Mouse (Mus musculus) large intestine, adult 2 months (tissue): ENCODE data around the gene Hist1h3b. TPM values are rescaled to one million over a fixed set of nuclear protein-coding genes. Genes with fewer than 3 reads are reported as not detected.
"Not testable (repeated sequence)": the region's sequence is repeated elsewhere in the genome, so short reads cannot be mapped to it uniquely, and the experiment has no call there.

Experiments
- DNase-seq: peaks from one replicate; pipeline ENCODE4 v3.0.0-alpha.2; 2012; ENCODE audit warnings: low read depth, low spot score
- WGBS: fragments of 180-500 bp; shearing (Covaris S2); methylation state at CpG from one replicate; pipeline ENCODE4 v1.1.7; 2018; 5-methylcytosine and 5-hydroxymethylcytosine counted together
- polyA plus RNA-seq: library from polyadenylated mRNA; depleted of rRNA; stranded (reverse); fragments of >200 nt; gene quantifications from 2 replicates; pipeline ENCODE4 v1.2.3, GENCODE M21; 2012

The Hist1h3b gene
- polyA plus RNA-seq, 1 experiment, result 22.1 TPM

DNA sequence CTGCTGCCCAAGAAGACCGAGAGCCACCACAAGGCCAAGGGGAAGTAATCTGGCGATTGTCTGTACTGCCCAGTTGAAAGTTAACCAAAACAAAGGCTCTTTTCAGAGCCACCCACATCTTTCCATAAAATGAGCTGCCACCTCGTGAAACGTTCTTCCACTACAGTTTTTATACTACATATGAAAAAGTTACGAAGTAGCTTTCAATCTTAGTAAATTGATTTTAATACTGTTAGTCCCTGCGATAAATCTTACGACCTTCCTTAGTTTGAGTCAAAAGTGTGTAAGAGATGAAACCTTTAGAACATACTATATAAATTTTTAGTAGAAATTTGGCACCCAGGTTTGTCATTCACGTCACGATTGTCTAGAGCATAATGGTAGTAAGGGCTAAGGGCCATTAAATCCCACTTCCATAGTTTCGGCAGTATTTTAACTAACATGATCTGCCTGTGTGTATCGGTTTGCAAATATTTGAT lies 550 bp upstream of the Hist1h3b start:
- WGBS, result 2% methylated on average over 11 of the region's 11 CpGs
- no peak for DNase-seq

GRCm38 (mm10) chr13:23752742-23753172 lies 690 bp downstream of the Hist1h3b start:
- WGBS, result 15% methylated on average over 6 of the region's 6 CpGs
- no peak for DNase-seq

- WGBS, result 54% methylated on average over 4 of the region's 4 CpGs
- DNase-seq, result no peak
Observed at GRCm38 (mm10) chr13:23753314-23754078, 1.4 kb downstream of the Hist1h3b start.

DNA sequence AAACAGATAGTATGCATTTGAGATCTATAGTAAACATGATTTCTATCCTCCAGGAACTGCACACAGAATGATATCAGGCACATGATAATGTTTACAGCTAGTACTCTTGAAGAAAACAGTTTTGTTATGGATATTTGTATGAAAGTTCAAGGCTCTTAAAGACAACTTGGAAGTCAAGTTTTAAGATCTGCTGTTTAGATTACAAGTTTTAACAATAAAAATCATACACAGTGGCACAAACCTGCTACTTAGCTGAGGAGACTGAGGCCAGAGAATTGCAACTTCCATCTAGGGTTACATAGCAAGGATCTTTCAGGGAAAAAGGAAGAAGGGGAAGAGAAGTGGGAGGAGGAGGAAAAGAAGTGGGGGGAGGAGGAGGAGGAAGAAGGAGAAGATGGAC lies 2.9 kb downstream of the Hist1h3b start:
- no peak for DNase-seq

GRCm38 (mm10) chr13:23756790-23757189 lies 4.7 kb downstream of the Hist1h3b start, which contains the start of gene Hist1h4b:
Gene Hist1h4b, plus strand, starts transcription at chr13:23757013.
- 1% methylated on average over 19 of the region's 22 CpGs for whole genome bisulfite sequencing
- DNase-seq, result peak; percentile 98

DNA sequence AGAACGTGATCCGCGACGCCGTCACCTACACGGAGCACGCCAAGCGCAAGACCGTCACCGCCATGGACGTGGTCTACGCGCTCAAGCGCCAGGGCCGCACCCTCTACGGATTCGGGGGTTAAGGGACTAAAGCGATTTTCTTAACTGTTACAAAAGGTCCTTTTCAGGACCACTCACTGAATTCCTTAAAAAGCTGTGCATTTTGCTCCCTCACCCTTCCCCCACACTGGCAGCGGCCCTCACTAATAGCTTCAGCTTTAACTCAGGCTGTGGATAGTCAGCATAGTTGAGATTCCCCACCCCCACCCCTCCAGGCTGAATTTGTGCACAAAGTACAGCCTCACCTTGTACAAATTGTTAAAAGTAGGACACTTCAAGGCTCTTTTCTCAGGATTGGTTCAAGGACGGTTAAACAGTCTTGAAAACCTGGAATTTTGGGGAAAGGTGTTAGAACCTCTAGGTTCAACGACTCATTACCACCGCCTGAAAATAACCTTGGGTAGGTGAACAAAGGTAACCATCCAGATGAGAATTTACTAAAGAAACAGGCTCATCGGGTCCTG lies 5.2 kb downstream of the Hist1h3b start:
- DNase-seq, result no peak
- WGBS, result under 1% methylated on average over 18 of the region's 23 CpGs

DNA sequence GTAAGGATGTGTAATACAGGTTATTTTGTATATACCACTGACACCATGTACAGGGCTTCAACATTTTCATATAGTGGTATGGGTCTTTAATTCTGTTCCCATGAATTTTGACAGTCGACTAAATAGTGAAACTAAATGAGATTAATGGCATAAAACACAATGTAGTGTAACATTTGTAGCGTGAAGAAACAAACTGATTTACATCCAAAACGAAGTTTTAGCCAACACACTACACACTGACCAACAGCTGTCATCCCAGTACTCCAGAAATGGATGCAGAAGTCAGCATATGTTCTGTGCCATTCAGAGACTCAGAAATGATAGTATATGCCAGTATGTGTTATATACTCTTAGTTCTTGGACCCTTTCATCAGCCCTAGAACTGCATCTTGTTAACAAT lies 5.9 kb downstream of the Hist1h3b start:
- no peak for DNase-seq
- 41% methylated on average over 3 of the region's 3 CpGs for WGBS

- 85% methylated on average over 3 of the region's 3 CpGs for WGBS
- DNase-seq, result no peak
Observed at GRCm38 (mm10) chr13:23759251-23759771, 7.2 kb downstream of the Hist1h3b start.

GRCm38 (mm10) chr13:23759916-23760239 lies 7.8 kb downstream of the Hist1h3b start:
- DNase-seq, result no peak
- 67% methylated on average over 1 of the region's 1 CpGs for WGBS

DNA sequence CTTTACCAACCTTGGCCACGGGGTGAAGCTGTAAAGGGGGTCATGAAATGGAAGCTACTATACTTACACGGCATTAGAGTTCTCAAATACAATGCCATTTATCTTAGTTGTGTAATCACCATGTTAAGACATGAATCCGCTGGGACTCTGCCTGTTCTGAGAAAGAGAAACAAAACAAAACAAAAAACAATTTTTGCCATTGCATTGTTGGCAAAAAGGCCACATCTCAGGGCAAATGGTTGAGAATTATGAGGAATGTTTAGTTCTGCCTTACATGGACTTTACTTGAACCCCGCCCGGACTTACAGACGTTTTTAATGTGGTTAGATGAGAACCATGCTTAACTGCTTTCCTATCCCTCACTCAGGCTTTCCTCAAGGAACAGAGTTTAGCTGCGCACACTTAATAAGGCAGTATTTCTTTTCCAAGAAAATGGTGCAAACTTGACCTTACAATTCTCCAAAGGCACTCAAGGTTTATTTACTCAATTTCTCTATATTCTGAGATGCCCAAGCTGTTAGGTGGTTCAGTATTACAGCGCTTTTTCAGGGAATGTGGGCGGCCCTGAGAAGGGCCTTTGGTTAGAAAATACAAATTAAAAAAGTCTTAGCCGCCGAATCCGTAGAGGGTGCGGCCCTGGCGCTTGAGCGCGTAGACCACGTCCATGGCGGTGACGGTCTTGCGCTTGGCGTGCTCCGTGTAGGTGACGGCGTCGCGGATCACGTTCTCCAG lies 8.3 kb downstream of the Hist1h3b start:
- WGBS, result 2% methylated on average over 26 of the region's 27 CpGs
- no peak for DNase-seq

GRCm38 (mm10) chr13:23760972-23761864 lies 9.2 kb downstream of the Hist1h3b start, which contains the start of gene Hist1h4a:
Gene Hist1h4a, minus strand, starts transcription at chr13:23761230.
- 1% methylated on average over 68 of the region's 72 CpGs for WGBS
- DNase-seq, result peak; percentile 88

DNA sequence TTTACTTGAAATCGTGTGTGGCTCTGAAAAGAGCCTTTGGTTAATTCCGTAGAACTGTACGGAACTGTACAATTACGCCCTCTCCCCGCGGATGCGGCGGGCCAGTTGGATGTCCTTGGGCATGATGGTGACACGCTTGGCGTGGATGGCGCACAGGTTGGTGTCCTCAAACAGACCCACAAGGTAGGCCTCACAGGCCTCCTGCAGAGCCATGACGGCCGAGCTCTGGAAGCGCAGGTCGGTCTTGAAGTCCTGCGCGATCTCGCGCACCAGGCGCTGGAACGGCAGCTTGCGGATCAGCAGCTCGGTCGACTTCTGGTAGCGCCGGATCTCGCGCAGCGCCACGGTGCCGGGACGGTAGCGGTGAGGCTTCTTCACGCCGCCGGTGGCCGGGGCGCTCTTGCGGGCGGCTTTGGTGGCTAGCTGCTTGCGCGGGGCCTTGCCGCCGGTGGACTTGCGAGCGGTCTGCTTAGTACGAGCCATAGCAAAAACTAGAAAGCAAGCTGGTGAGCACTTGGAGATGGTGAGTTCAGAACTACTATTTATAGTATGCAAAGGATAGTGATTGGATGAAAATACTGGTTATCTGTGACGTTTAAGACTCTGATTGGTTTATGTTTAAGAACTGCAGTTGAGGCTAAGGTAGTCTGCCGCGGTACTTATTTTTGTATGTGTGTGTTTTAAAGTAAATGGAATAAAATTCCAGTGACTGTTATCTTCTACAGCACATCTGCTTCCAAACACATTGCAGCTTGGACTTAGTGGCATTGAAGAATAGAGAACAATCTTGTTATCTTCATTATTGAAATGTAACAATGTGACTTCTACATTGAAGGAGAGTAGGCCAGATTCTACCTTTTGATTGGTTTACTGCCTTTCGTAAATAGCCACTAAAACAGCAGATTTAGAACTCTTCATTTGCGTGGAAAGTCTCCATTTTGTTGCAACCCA lies 10.1 kb downstream of the Hist1h3b start, which contains the start of gene Hist1h3a:
Gene Hist1h3a (minus strand): TSS at position 516 of the 951 bp plus-strand sequence.
- under 1% methylated on average over 32 of the region's 52 CpGs for WGBS
- not testable (repeated sequence) for DNase-seq

- under 1% methylated on average over 10 of the region's 10 CpGs for WGBS
- no peak for DNase-seq
Observed at GRCm38 (mm10) chr13:23763242-23763585, 11.1 kb downstream of the Hist1h3b start.

DNA sequence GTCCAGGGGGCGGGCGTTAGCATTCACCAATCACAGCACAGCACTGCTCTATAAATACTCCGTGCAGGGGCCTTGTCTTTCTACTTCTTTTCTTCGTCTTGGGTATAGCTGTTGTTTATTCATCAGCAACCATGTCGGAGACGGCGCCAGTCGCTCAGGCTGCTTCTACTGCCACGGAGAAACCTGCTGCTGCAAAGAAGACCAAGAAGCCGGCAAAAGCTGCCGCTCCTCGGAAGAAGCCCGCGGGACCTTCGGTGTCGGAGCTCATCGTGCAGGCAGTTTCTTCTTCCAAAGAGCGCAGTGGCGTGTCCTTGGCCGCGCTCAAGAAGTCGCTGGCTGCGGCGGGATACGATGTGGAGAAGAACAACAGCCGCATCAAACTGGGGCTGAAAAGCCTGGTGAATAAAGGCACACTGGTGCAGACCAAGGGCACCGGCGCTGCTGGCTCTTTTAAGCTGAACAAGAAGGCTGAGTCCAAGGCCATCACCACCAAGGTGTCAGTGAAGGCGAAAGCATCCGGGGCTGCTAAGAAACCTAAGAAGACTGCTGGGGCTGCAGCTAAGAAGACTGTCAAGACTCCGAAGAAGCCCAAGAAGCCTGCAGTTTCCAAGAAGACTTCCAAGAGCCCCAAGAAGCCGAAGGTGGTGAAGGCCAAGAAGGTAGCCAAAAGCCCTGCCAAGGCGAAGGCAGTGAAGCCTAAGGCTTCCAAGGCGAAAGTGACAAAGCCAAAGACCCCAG lies 11.7 kb downstream of the Hist1h3b start, which contains the start of gene Hist1h1a:
Gene Hist1h1a (plus strand): TSS at position 81 of the 738 bp plus-strand sequence.
- WGBS, result 6% methylated on average over 34 of the region's 34 CpGs
- no peak for DNase-seq

GRCm38 (mm10) chr13:23764324-23765171 lies 12.5 kb downstream of the Hist1h3b start:
- no peak for DNase-seq
- WGBS, result 61% methylated on average over 12 of the region's 12 CpGs

DNA sequence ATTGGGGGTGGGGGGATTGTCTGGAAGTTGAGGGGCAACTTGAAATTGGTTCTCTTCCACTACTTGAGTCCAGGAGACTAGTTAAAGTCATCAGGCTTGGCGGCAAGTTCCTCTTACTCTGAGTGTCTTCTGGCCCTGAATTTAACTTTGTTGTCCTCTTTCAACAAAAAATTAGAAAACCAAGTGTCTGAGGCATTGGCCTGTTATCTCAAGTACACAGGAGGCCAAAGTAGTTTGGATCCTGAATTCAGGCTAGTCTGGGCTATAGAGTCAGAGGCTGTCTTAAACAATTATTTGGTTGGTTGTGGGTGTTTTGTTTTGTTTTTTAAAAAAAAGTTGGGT lies 13.1 kb downstream of the Hist1h3b start:
- DNase-seq, result no peak
- WGBS, result 92% methylated on average over 1 of the region's 1 CpGs

DNA sequence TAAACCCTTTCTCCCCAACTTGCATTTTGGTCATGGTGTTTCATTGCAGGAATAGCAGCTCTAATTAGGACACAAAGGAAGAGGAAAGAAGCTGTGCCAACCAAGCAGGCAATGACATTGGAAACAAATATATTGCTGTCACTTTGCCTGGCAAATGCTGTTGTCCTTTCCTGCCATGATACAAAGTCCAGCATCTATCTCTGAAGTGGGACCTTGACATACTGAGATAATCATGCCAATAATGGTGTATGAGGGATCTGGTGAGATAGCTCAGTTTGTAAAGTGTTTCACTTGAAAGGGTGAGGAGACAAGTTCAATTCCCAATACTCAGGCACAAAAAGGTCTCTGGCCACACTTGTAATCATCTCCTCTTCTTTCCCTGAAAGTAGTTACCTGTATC lies 14.7 kb downstream of the Hist1h3b start:
- DNase-seq, result no peak
